Mouse (Mus musculus): ENCODE measurements around the gene Ubp1.

The Ubp1 gene

GRCm38 (mm10) chr9:114014034-114014433 lies 83.3 kb downstream of the Ubp1 start:
- no peak for DNase-seq (ENCODE audit: low spot score in 2 of 2)

DNA sequence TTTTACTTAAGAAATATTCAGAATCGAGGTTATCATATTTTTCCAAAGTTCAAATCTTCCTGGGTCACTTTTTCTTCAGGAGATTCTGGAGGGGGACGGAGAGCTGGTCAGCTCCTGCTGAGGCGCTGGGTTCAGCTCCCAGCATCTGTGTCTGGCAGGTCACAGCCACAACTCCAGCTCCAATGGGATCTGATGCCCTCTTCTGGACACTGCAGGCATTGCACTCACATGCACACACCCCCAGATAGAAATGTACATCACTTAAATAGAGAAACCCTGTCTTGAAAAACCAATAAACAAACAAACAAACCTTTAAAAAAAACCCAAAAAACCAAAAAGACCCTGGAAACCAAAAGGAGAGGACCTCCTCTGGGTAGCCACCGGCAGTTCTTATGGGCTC lies 85.0 kb downstream of the Ubp1 start:
- no peak for DNase-seq (ENCODE audit: low spot score in 2 of 2)

- DNase-seq (ENCODE audit: low spot score in 2 of 2) = no peak
Measured at GRCm38 (mm10) chr9:114016402-114016801, 85.7 kb downstream of the Ubp1 start.

DNA sequence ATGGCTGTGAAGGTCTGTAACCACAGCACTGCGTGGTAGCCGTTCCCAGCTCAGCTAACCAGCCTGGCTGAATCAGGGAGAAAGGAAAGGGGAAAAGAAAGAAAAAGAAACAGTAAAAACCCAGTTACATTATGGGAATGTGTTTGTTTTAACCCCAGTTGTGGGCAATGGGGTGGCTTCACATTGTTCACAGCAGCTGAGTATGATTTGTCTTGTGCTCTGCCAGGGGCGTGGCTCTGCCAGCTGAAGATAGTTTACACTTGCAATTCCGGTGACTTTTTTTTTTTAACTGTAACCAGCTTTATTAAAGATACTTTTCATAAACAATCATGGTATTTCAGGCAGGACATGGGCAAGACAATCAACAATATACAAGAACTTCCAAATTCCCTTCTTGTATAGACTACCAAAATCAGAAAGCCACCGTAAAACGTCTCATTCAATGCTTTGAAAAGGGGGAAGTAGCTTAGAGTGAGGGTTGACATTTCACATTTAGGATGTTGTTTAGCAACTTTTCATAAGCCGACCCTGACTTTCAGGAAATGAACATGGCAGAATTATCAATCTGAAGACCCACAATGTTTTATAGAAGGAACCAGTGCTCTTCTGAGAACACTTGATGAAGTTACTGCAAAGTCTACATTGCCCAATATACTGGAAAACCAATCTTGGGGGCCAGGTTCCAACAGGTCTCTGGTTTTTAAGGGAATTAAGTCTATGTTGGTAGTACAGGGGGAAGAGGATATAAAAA lies 88.5 kb downstream of the Ubp1 start:
- DNase-seq (ENCODE audit: low spot score in 2 of 2) = no peak

GRCm38 (mm10) chr9:114022141-114022540 lies 91.4 kb downstream of the Ubp1 start:
- no peak for DNase-seq (ENCODE audit: low spot score in 2 of 2)

DNA sequence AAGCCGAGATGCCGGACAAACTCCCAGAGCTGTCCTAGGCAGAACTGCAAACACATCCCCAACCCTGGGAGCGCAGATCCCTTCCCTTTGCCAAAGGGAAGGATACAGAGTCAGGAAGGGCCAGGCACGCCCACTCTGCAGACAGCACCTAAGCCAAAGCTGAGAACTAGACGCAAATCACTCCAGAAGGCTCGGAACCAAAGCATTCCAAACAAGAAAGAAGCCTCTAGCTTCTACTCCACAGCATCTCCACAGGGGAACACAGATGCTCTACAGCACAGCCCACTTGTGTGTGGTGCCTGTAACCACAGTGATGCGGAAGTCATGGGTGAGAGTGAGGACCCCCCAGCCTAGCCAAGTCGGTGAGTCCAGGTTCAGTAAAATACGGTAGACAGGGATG lies 94.4 kb downstream of the Ubp1 start:
- DNase-seq (ENCODE audit: low spot score in 2 of 2) = no peak

- DNase-seq (ENCODE audit: low spot score in 2 of 2) = no peak
Measured at GRCm38 (mm10) chr9:114025846-114026245, 95.1 kb downstream of the Ubp1 start.

- peak; percentile 46 to 63 for DNase-seq (ENCODE audit: low spot score in 2 of 2)
Measured at GRCm38 (mm10) chr9:114026261-114026934, 95.7 kb downstream of the Ubp1 start.

Data from spleen, postnatal 36 days (tissue).